Mouse (Mus musculus) C2C12 (cell line): ENCODE results near the gene Itgb6.

Source experiments
- CEBPB ChIP-seq: IDR thresholded peaks from one replicate; pipeline ENCODE4 v1.6.1; 2011; ENCODE audit warnings: low read depth, mild to moderate bottlenecking, control low read depth, moderate library complexity
- CTCF ChIP-seq: IDR thresholded peaks from one replicate; pipeline ENCODE4 v1.5.1; 2011; ENCODE audit not compliant: control insufficient read depth, insufficient read depth, insufficient read length
- MAX ChIP-seq: IDR thresholded peaks from one replicate; pipeline ENCODE4 v1.6.1; 2011; ENCODE audit warnings: mild to moderate bottlenecking, control low read depth
- MYOD1 ChIP-seq: IDR thresholded peaks from one replicate; pipeline ENCODE4 v1.6.1; 2011; ENCODE audit warnings: low read depth; ENCODE audit not compliant: control insufficient read depth, insufficient read length
- MYOG ChIP-seq: IDR thresholded peaks from one replicate; pipeline ENCODE4 v1.6.1; 2011; ENCODE audit not compliant: control insufficient read depth, insufficient read length; ENCODE audit errors: extremely low read depth
- USF1 ChIP-seq: IDR thresholded peaks from one replicate; pipeline ENCODE4 v1.6.1; 2011; ENCODE audit warnings: low read depth, mild to moderate bottlenecking, control low read depth, moderate library complexity

- TF ChIP-seq MYOG (no peak), CTCF (no peak), MYOD1 (no peak), MAX (no peak), CEBPB (no peak), USF1 (no peak)
These were observed 39.9 kb downstream of the Itgb6 start for GRCm38 (mm10) chr2:60682554-60682953.
